20 mouse cellular contexts compared by ENCODE assay signal in genomic region chr13:24619711-24620110, GRCm38 (mm10). TPM values are rescaled to one million over a fixed set of nuclear protein-coding genes. Genes with fewer than 3 reads are reported as not detected.
DNase-seq lines count a peak whose midpoint lies in the region; ATAC-seq and TF ChIP-seq lines count a peak whose summit lies in the region.
"Had no signal": no experiment of that assay in that cellular context is flagged by ENCODE, and none has a peak within 500 bp of the region (broad histone marks: within the 10 kb centered on the region; RNA-seq: fewer than 3 reads in every experiment).

No protein-coding gene starts in this region.

- ATAC-seq in intestine, embryonic 14.5 days (replicated peaks; ENCODE audit: low FRiP score, low TSS enrichment, low read depth), result no peak
- no peak for ATAC-seq in intestine, postnatal 0 days
- no peak for ATAC-seq in kidney, postnatal 0 days (replicated peaks; ENCODE audit: low FRiP score, low read depth)
- ATAC-seq: activated CD4-positive, CD25-positive, alpha-beta regulatory T cell, adult 4 months; forebrain, embryonic 15.5 days; midbrain, embryonic 15.5 days had no signal

- no peak for TF ChIP-seq CTCF in intestine, postnatal 0 days (IDR thresholded peaks at IDR 0.05; ENCODE audit: low read depth)
- no peak for TF ChIP-seq CTCF in kidney, postnatal 0 days (IDR thresholded peaks at IDR 0.05; ENCODE audit: low read depth)
- TF ChIP-seq CTCF in spleen, adult 2 months (IDR thresholded peaks at IDR 0.05; ENCODE audit: extremely low read depth, insufficient read depth, insufficient read length, insufficient replicate concordance), result no peak

- H3K4me2 ChIP-seq in intestine, embryonic 14.5 days (ENCODE audit: low read length), result no peak overlapping the region
- no peak overlapping the region for H3K4me2 ChIP-seq in intestine, postnatal 0 days (replicated peaks; ENCODE audit: low read depth)
- H3K4me2 ChIP-seq in kidney, postnatal 0 days (ENCODE audit: low read length), result no peak overlapping the region
- H3K4me2 ChIP-seq: forebrain, embryonic 15.5 days; hindbrain, embryonic 13.5 days; liver, embryonic 13.5 days; midbrain, embryonic 15.5 days; neural tube, embryonic 12.5 days had no signal

- WGBS in heart, embryonic 10.5 days, result 95% methylated on average over 1 of the region's 1 CpGs
- 79% methylated on average over 1 of the region's 1 CpGs for WGBS in intestine, embryonic 14.5 days
- WGBS in intestine, postnatal 0 days, result 94% methylated on average over 1 of the region's 1 CpGs
- 40% methylated on average over 1 of the region's 1 CpGs for WGBS in kidney, postnatal 0 days
- 76% methylated on average over 1 of the region's 1 CpGs for WGBS in spleen, adult 2 months

- H3K27ac ChIP-seq in heart, embryonic 10.5 days, result peak overlapping the region; percentile 78
- H3K27ac ChIP-seq in intestine, embryonic 14.5 days (ENCODE audit: low read depth), result peak overlapping the region; percentile 70
- H3K27ac ChIP-seq in intestine, postnatal 0 days (ENCODE audit: low read depth, low read length), result no peak overlapping the region
- peak overlapping the region; percentile 50 for H3K27ac ChIP-seq in kidney, postnatal 0 days
- H3K27ac ChIP-seq in spleen, adult 2 months (ENCODE audit: insufficient read depth, low read length), result peak overlapping the region; percentile 36; the same call in 1 of the 2 replicates
- H3K27ac ChIP-seq: embryonic facial prominence, embryonic 10.5 days; forebrain, embryonic 15.5 days; hindbrain, embryonic 13.5 days; liver, embryonic 13.5 days; midbrain, embryonic 15.5 days; neural tube, embryonic 12.5 days had no signal

- intact Hi-C loops in heart, postnatal 14 days (cut with DNase I), result loop anchor here (5.0 kb wide), 1 partner anchor 52 kb away; no protein-coding TSS in a partner anchor

- no peak overlapping the region for H3K9ac ChIP-seq in intestine, embryonic 14.5 days (ENCODE audit: low read length)
- no peak overlapping the region for H3K9ac ChIP-seq in intestine, postnatal 0 days (ENCODE audit: low read depth, low read length)
- H3K9ac ChIP-seq in kidney, postnatal 0 days (ENCODE audit: low read depth, low read length), result no peak overlapping the region
- H3K9ac ChIP-seq: forebrain, embryonic 15.5 days; hindbrain, embryonic 13.5 days; liver, embryonic 13.5 days; midbrain, embryonic 15.5 days; neural tube, embryonic 12.5 days had no signal

- H3K4me1 ChIP-seq in heart, embryonic 10.5 days, result peaks cover 22% of the 10 kb centered on the region; the same call in 1 of the 2 replicates
- peaks cover 23% of the 10 kb centered on the region; the same call in 1 of the 2 replicates for H3K4me1 ChIP-seq in intestine, embryonic 14.5 days (replicated peaks; ENCODE audit: control insufficient read depth, insufficient read depth, low read length)
- no peaks in the 10 kb centered on the region for H3K4me1 ChIP-seq in intestine, postnatal 0 days (replicated peaks; ENCODE audit: control insufficient read depth, insufficient read depth, low read length)
- peaks cover 6% of the 10 kb centered on the region for H3K4me1 ChIP-seq in kidney, postnatal 0 days (replicated peaks; ENCODE audit: insufficient read depth, low read length)
- peaks cover 18% of the 10 kb centered on the region; the same call in 1 of the 2 replicates for H3K4me1 ChIP-seq in spleen, adult 2 months (ENCODE audit: control insufficient read depth, insufficient read depth, insufficient read length)
- H3K4me1 ChIP-seq: forebrain, embryonic 15.5 days had no signal

- H3K27me3 ChIP-seq in heart, embryonic 10.5 days (ENCODE audit: insufficient read depth, poor library complexity, severe bottlenecking), result no peaks in the 10 kb centered on the region
- H3K27me3 ChIP-seq in intestine, embryonic 14.5 days (replicated peaks; ENCODE audit: control insufficient read depth, insufficient read depth, low read length), result no peaks in the 10 kb centered on the region
- no peaks in the 10 kb centered on the region for H3K27me3 ChIP-seq in intestine, postnatal 0 days (replicated peaks; ENCODE audit: control insufficient read depth, insufficient read depth, low read length)
- no peaks in the 10 kb centered on the region for H3K27me3 ChIP-seq in kidney, postnatal 0 days (ENCODE audit: insufficient read depth, low read length)
- H3K27me3 ChIP-seq in spleen, adult 2 months (ENCODE audit: control insufficient read depth, insufficient read depth, low read length), result no peaks in the 10 kb centered on the region
- H3K27me3 ChIP-seq: forebrain, embryonic 15.5 days; hindbrain, embryonic 13.5 days; liver, embryonic 13.5 days; megakaryocyte, embryonic 14.5 days; midbrain, embryonic 15.5 days; neural tube, embryonic 12.5 days had no signal

- DNase-seq in heart, embryonic 10.5 days (ENCODE audit: low spot score), result no peak
- DNase-seq in heart, postnatal 14 days, result no peak
- no peak for DNase-seq in intestine, embryonic 14.5 days (ENCODE audit: low spot score)
- DNase-seq in kidney, postnatal 0 days (ENCODE audit: low spot score), result peak; percentile 38
- no peak for DNase-seq in kidney, postnatal 14 days
- no peak for DNase-seq in spleen, adult 2 months (ENCODE audit: low read depth in 1 of 2, low spot score in 2 of 2)
- no peak for DNase-seq in spleen, postnatal 4 days (ENCODE audit: low spot score in 2 of 2)
- DNase-seq: cerebellum, adult 11-12 months; layer of hippocampus, adult 9-11 months; liver, embryonic 13.5 days; right cerebral cortex, postnatal 25 days; spleen, adult 18-20 months had no signal

- TF ChIP-seq POLR2A in spleen, adult 2 months (IDR thresholded peaks at IDR 0.05; ENCODE audit: low read depth, low read length), result no peak

- no peaks in the 10 kb centered on the region for H3K36me3 ChIP-seq in heart, embryonic 10.5 days
- no peaks in the 10 kb centered on the region for H3K36me3 ChIP-seq in intestine, embryonic 14.5 days (ENCODE audit: control insufficient read depth, insufficient read depth, low read length)
- H3K36me3 ChIP-seq in intestine, postnatal 0 days (ENCODE audit: control insufficient read depth, insufficient read depth), result no peaks in the 10 kb centered on the region
- H3K36me3 ChIP-seq in kidney, postnatal 0 days (ENCODE audit: insufficient read depth, low read length), result no peaks in the 10 kb centered on the region
- peaks cover 14% of the 10 kb centered on the region for H3K36me3 ChIP-seq in spleen, adult 2 months (ENCODE audit: control insufficient read depth, insufficient read depth, low read length)
- H3K36me3 ChIP-seq: embryonic facial prominence, embryonic 10.5 days; forebrain, embryonic 15.5 days; hindbrain, embryonic 13.5 days; liver, embryonic 13.5 days; midbrain, embryonic 15.5 days; neural tube, embryonic 12.5 days had no signal

- no peaks in the 10 kb centered on the region for H3K9me3 ChIP-seq in heart, embryonic 10.5 days
- H3K9me3 ChIP-seq in intestine, embryonic 14.5 days (ENCODE audit: control insufficient read depth, low read length), result no peaks in the 10 kb centered on the region
- no peaks in the 10 kb centered on the region for H3K9me3 ChIP-seq in intestine, postnatal 0 days (ENCODE audit: control insufficient read depth)
- no peaks in the 10 kb centered on the region for H3K9me3 ChIP-seq in kidney, postnatal 0 days (replicated peaks; ENCODE audit: low read length)
- H3K9me3 ChIP-seq: embryonic facial prominence, embryonic 10.5 days; forebrain, embryonic 15.5 days; hindbrain, embryonic 13.5 days; liver, embryonic 13.5 days; megakaryocyte, embryonic 14.5 days; midbrain, embryonic 15.5 days; neural tube, embryonic 12.5 days had no signal

- no peak overlapping the region for H3K4me3 ChIP-seq in heart, embryonic 10.5 days
- no peak overlapping the region for H3K4me3 ChIP-seq in intestine, embryonic 14.5 days (ENCODE audit: low read depth, low read length)
- no peak overlapping the region for H3K4me3 ChIP-seq in intestine, postnatal 0 days (ENCODE audit: low read depth, low read length)
- no peak overlapping the region for H3K4me3 ChIP-seq in kidney, postnatal 0 days (replicated peaks; ENCODE audit: low read depth, low read length)
- H3K4me3 ChIP-seq in spleen, adult 2 months (ENCODE audit: extremely low read depth, insufficient read depth, insufficient read length), result no peak overlapping the region
- H3K4me3 ChIP-seq: embryonic facial prominence, embryonic 10.5 days; forebrain, embryonic 15.5 days; hindbrain, embryonic 13.5 days; liver, embryonic 13.5 days; megakaryocyte, embryonic 14.5 days; midbrain, embryonic 15.5 days; neural tube, embryonic 12.5 days had no signal

RNA-seq across cellular contexts. Expression of gene Ripor2, which starts 37.7 kb away (rescaled TPM):
- polyA plus RNA-seq in heart, embryonic 10.5 days (2016; fragmentation: Nextera tagmentation; extraction: Ambion mirVana), result 5.2 and 6.8 TPM in 2 replicates
- 1 to 10 TPM; 8.9 to 9.2 TPM for total RNA-seq in heart, postnatal 14 days (2021)
- polyA plus RNA-seq in intestine, embryonic 14.5 days (2014; fragmentation: Nextera tagmentation; extraction: Ambion mirVana), result 1.7 and 2.3 TPM in 2 replicates
- 0.70 and 0.80 TPM in 2 replicates for polyA plus RNA-seq in intestine, postnatal 0 days (2015; fragmentation: Nextera tagmentation; extraction: Ambion mirVana)
- polyA plus RNA-seq in kidney, postnatal 0 days (2015; fragmentation: Nextera tagmentation; extraction: Ambion mirVana), result 2.2 and 2.3 TPM in 2 replicates
- 46.4 and 54.7 TPM in 2 replicates for polyA plus RNA-seq in spleen, adult 2 months (2012; rRNA removed)
